Mouse (Mus musculus) embryonic fibroblast, embryonic 13.5 days (primary cell): Measurements from ENCODE around the gene Spem2.

ENCODE experiments used
- CTCF ChIP-seq: IDR thresholded peaks from 2 replicates; pipeline ENCODE4 v1.5.1; 2011; ENCODE audit warnings: mild to moderate bottlenecking, control low read depth, low read length, moderate library complexity, borderline replicate concordance; ENCODE audit not compliant: insufficient read depth
- POLR2A ChIP-seq: IDR thresholded peaks from 2 replicates; pipeline ENCODE4 v1.6.1; 2011; ENCODE audit warnings: low read depth, mild to moderate bottlenecking, control low read depth, low read length, moderate library complexity

GRCm38 (mm10) chr11:69822080-69822479 is 3.8 kb upstream of the Spem2 start, which contains the start of gene Spem1:
- TF ChIP-seq POLR2A, result no peak
- no peak for TF ChIP-seq CTCF
